Mouse (Mus musculus): Measurements from ENCODE around the gene Socs2.

GRCm38 (mm10) chr10:95410209-95410608 is 6.8 kb downstream of the Socs2 start:
- no peak for TF ChIP-seq CTCF (IDR thresholded peaks at IDR 0.05; ENCODE audit: extremely low read depth, insufficient read length, insufficient replicate concordance, low read depth, low read length)
- TF ChIP-seq POLR2A (IDR thresholded peaks at IDR 0.05; ENCODE audit: low read depth, low read length), result no peak

All from small intestine, adult 2 months (tissue).